8 mouse cellular contexts compared by ENCODE assay signal in genomic region chr13:8995159-8995989, GRCm38 (mm10). TPM values are rescaled to one million over a fixed set of nuclear protein-coding genes. Genes with fewer than 3 reads are reported as not detected.
DNase-seq lines count a peak whose midpoint lies in the region; ATAC-seq and TF ChIP-seq lines count a peak whose summit lies in the region.

No protein-coding gene starts in this region.

- WGBS in thymus, adult 2 months: under 1% methylated on average over 33 of the region's 33 CpGs
- 3% methylated on average over 33 of the region's 33 CpGs for WGBS in forebrain, embryonic 16.5 days
- under 1% methylated on average over 33 of the region's 33 CpGs for WGBS in liver, embryonic 15.5 days (ENCODE audit: insufficient replicate concordance)
- WGBS in olfactory bulb, adult 2 months: 2% methylated on average over 33 of the region's 33 CpGs

- peak overlapping the region; percentile 76 for H3K4me2 ChIP-seq in forebrain, embryonic 16.5 days (ENCODE audit: low read length)
- peak overlapping the region; percentile 90 for H3K4me2 ChIP-seq in liver, embryonic 15.5 days

- no peaks in the 10 kb centered on the region for H3K9me3 ChIP-seq in forebrain, embryonic 16.5 days (ENCODE audit: control insufficient read depth, low read length)
- no peaks in the 10 kb centered on the region for H3K9me3 ChIP-seq in liver, embryonic 15.5 days (replicated peaks)

- ATAC-seq in frontal cortex, adult (ENCODE audit: low TSS enrichment): peak; percentile 49
- ATAC-seq in forebrain, embryonic 16.5 days: peak; percentile 73
- peak; percentile 20 for ATAC-seq in liver, embryonic 15.5 days (ENCODE audit: insufficient read depth)

- TF ChIP-seq CTCF in thymus, adult 2 months (IDR thresholded peaks at IDR 0.05; ENCODE audit: borderline replicate concordance, control insufficient read depth, extremely low read depth, insufficient read depth, low read length, poor library complexity): no peak
- no peak for TF ChIP-seq CTCF in olfactory bulb, adult 2 months (IDR thresholded peaks at IDR 0.05; ENCODE audit: insufficient read depth, low read depth, low read length)

- peak overlapping the region; percentile 95 for H3K4me3 ChIP-seq in thymus, adult 2 months (ENCODE audit: control insufficient read depth, insufficient read depth, low read length)
- H3K4me3 ChIP-seq in forebrain, embryonic 16.5 days (replicated peaks; ENCODE audit: low read length): peak overlapping the region; percentile 55
- H3K4me3 ChIP-seq in liver, embryonic 15.5 days (replicated peaks): peak overlapping the region; percentile 95
- H3K4me3 ChIP-seq in olfactory bulb, adult 2 months (ENCODE audit: insufficient read depth, low read depth, low read length): peak overlapping the region; percentile 95

- H3K4me1 ChIP-seq in thymus, adult 2 months (replicated peaks; ENCODE audit: control insufficient read depth, insufficient read depth, low read length): peaks cover 5% of the 10 kb centered on the region
- peaks cover 14% of the 10 kb centered on the region for H3K4me1 ChIP-seq in forebrain, embryonic 16.5 days (replicated peaks; ENCODE audit: control insufficient read depth, insufficient read depth, low read length)
- peaks cover 41% of the 10 kb centered on the region for H3K4me1 ChIP-seq in liver, embryonic 15.5 days (replicated peaks)
- peaks cover 4% of the 10 kb centered on the region for H3K4me1 ChIP-seq in olfactory bulb, adult 2 months (ENCODE audit: control insufficient read depth, insufficient read depth, low read length)

- no peak for DNase-seq in frontal cortex, postnatal 10 days (ENCODE audit: low spot score in 2 of 2)
- no peak for DNase-seq in thymus, adult 2 months
- DNase-seq in thymus, adult 18-20 months: no peak
- no peak for DNase-seq in adrenal gland, postnatal 10 days

- H3K36me3 ChIP-seq in thymus, adult 2 months (ENCODE audit: control insufficient read depth, insufficient read depth, low read length): peaks cover 8% of the 10 kb centered on the region
- H3K36me3 ChIP-seq in forebrain, embryonic 16.5 days (ENCODE audit: control insufficient read depth, insufficient read depth): peaks cover 6% of the 10 kb centered on the region
- peaks cover 18% of the 10 kb centered on the region for H3K36me3 ChIP-seq in liver, embryonic 15.5 days (replicated peaks)

- H3K27ac ChIP-seq in thymus, adult 2 months (ENCODE audit: control insufficient read depth, insufficient read depth, low read length): no peak overlapping the region
- peak overlapping the region; percentile 17; the same call in 1 of the 2 replicates for H3K27ac ChIP-seq in forebrain, embryonic 16.5 days (ENCODE audit: low read length)
- H3K27ac ChIP-seq in liver, embryonic 15.5 days (replicated peaks): peak overlapping the region; percentile 97
- H3K27ac ChIP-seq in olfactory bulb, adult 2 months (ENCODE audit: insufficient read depth, low read depth, low read length): no peak overlapping the region

- H3K27me3 ChIP-seq in thymus, adult 2 months (ENCODE audit: control insufficient read depth, insufficient read depth, low read length): no peaks in the 10 kb centered on the region
- H3K27me3 ChIP-seq in forebrain, embryonic 16.5 days (replicated peaks; ENCODE audit: control insufficient read depth, insufficient read depth, low read length): no peaks in the 10 kb centered on the region
- no peaks in the 10 kb centered on the region for H3K27me3 ChIP-seq in liver, embryonic 15.5 days

- TF ChIP-seq POLR2A in thymus, adult 2 months (IDR thresholded peaks at IDR 0.05; ENCODE audit: control insufficient read depth, extremely low read depth, insufficient read depth, low read length, poor library complexity): no peak
- no peak for TF ChIP-seq POLR2A in olfactory bulb, adult 2 months (IDR thresholded peaks at IDR 0.05; ENCODE audit: insufficient read depth, low read depth, low read length)

- peak overlapping the region; percentile 80 for H3K9ac ChIP-seq in forebrain, embryonic 16.5 days (replicated peaks; ENCODE audit: low read depth, low read length)
- H3K9ac ChIP-seq in liver, embryonic 15.5 days: peak overlapping the region; percentile 98

RNA-seq across cellular contexts. Expression of gene Gtpbp4, which starts 0.5 kb away (rescaled TPM):
- polyA plus RNA-seq in thymus, adult 2 months (2012; rRNA removed): 12.2 and 12.9 TPM in 2 replicates
- 75.4 and 78.4 TPM in 2 replicates for polyA plus RNA-seq in forebrain, embryonic 16.5 days (2015; fragmentation: Nextera tagmentation; extraction: Ambion mirVana)
- 34.9 and 35.9 TPM in 2 replicates for polyA plus RNA-seq in liver, embryonic 15.5 days (2015; fragmentation: Nextera tagmentation; extraction: Ambion mirVana)
- not detected in 2 replicates for polyA plus RNA-seq in olfactory bulb, adult 2 months (2012; ENCODE audit: insufficient read depth, insufficient read length, low replicate concordance, missing spikeins)
- 10 to 100 TPM; 59.4 to 60.0 TPM for total RNA-seq in adrenal gland, postnatal 10 days (2021)

RNA-seq across cellular contexts. Expression of gene Idi2, which starts 42.7 kb away (rescaled TPM):
- polyA plus RNA-seq in thymus, adult 2 months (2012; rRNA removed): 0.15 and 0.38 TPM in 2 replicates
- not detected in 2 replicates for polyA plus RNA-seq in forebrain, embryonic 16.5 days (2015; fragmentation: Nextera tagmentation; extraction: Ambion mirVana)
- polyA plus RNA-seq in liver, embryonic 15.5 days (2015; fragmentation: Nextera tagmentation; extraction: Ambion mirVana): not detected in 2 replicates
- not detected in 2 replicates for polyA plus RNA-seq in olfactory bulb, adult 2 months (2012; ENCODE audit: insufficient read depth, insufficient read length, low replicate concordance, missing spikeins)
- total RNA-seq in adrenal gland, postnatal 10 days (2021): not detected

RNA-seq across cellular contexts. Expression of gene Gm9745, which starts 47.3 kb away (rescaled TPM):
- polyA plus RNA-seq in thymus, adult 2 months (2012; rRNA removed): 0.31 TPM in 1 of 2 replicates, not detected in the other
- not detected in 2 replicates for polyA plus RNA-seq in forebrain, embryonic 16.5 days (2015; fragmentation: Nextera tagmentation; extraction: Ambion mirVana)
- polyA plus RNA-seq in liver, embryonic 15.5 days (2015; fragmentation: Nextera tagmentation; extraction: Ambion mirVana): not detected in 2 replicates
- polyA plus RNA-seq in olfactory bulb, adult 2 months (2012; ENCODE audit: insufficient read depth, insufficient read length, low replicate concordance, missing spikeins): not detected in 2 replicates
- not detected for total RNA-seq in adrenal gland, postnatal 10 days (2021)

Comparison
In these comparisons a context has a peak if more than half of its experiments do, and no peak if none do; other contexts are left out.
1. ATAC-seq: peak in every context shown above with its lines; median percentile 73 in forebrain, embryonic 16.5 days; 49 in frontal cortex, adult; 20 in liver, embryonic 15.5 days.
2. H3K27ac ChIP-seq: peak in forebrain, embryonic 16.5 days (single experiment) and liver, embryonic 15.5 days (single experiment); none in thymus, adult 2 months (single experiment) and olfactory bulb, adult 2 months (single experiment).
3. Peak in every context shown above with its lines, with median percentiles within 50 percentile points of each other: H3K4me3 ChIP-seq.